Mouse (Mus musculus): Measurements from ENCODE around the gene Cdk2ap2.

GRCm38 (mm10) chr19:4055947-4056693 is 40.9 kb upstream of the Cdk2ap2 start:
- no peak for TF ChIP-seq POLR2A (IDR thresholded peaks at IDR 0.05; ENCODE audit: low read depth, low read length)
- TF ChIP-seq CTCF (IDR thresholded peaks at IDR 0.05; ENCODE audit: extremely low read depth, insufficient read depth, insufficient read length, insufficient replicate concordance): no peak
